Mouse (Mus musculus) hindbrain, postnatal 0 days (tissue): ENCODE measurements at regions not wholly inside any gene's neighbourhood (a gene's known extent, or its start where the extent isn't known, plus 50 kb on each side); places are given as distances from the start of the nearest gene placed in this dataset.

Experiments
- ATAC-seq: fragments of 200-750 bp; cut with Nextera tagmentation; 2 replicates; pipeline ENCODE4 v1.8.0; 2017; ENCODE audit warnings: mild to moderate bottlenecking, moderate TSS enrichment, moderate library complexity
- DNase-seq: peaks from one replicate; pipeline ENCODE4 v3.0.0-alpha.2; 2015; ENCODE audit warnings: low spot score
- H3K27ac ChIP-seq: fragments of 300-500 bp; sonication (generic); 2 replicates; pipeline ENCODE4 v1.5.1; 2014; ENCODE audit warnings: mild to moderate bottlenecking
- H3K27me3 ChIP-seq: fragments of 300-500 bp; sonication (generic); 2 replicates; pipeline ENCODE4 v1.6.1; 2014; ENCODE audit warnings: low read length, mixed read lengths; ENCODE audit not compliant: insufficient read depth
- H3K36me3 ChIP-seq: fragments of 300-500 bp; sonication (generic); 2 replicates; pipeline ENCODE4 v1.6.1; 2014; ENCODE audit warnings: low read length, mixed read lengths; ENCODE audit not compliant: insufficient read depth
- H3K4me1 ChIP-seq: fragments of 300-500 bp; sonication (generic); 2 replicates; pipeline ENCODE4 v1.6.1; 2014; ENCODE audit warnings: antibody characterized with exemption, low read length, mixed read lengths; ENCODE audit not compliant: insufficient read depth
- H3K4me2 ChIP-seq: fragments of 300-500 bp; sonication (generic); 2 replicates; pipeline ENCODE4 v1.6.1; 2014; ENCODE audit warnings: low read depth, mild to moderate bottlenecking, low read length, moderate library complexity, mixed read lengths
- H3K4me3 ChIP-seq: fragments of 300-500 bp; sonication (generic); 2 replicates; pipeline ENCODE4 v1.5.1; 2014; ENCODE audit warnings: low read length
- H3K9ac ChIP-seq: fragments of 300-500 bp; sonication (generic); replicated peaks from 2 replicates; pipeline ENCODE4 v1.6.1; 2014; ENCODE audit warnings: mild to moderate bottlenecking, low read length, moderate library complexity, mixed read lengths
- H3K9me3 ChIP-seq: fragments of 300-500 bp; sonication (generic); 2 replicates; pipeline ENCODE4 v1.6.1; 2016; ENCODE audit warnings: low read length, mixed read lengths
- CTCF ChIP-seq: IDR thresholded peaks from 2 replicates; pipeline ENCODE4 v1.5.1; 2016; ENCODE audit warnings: antibody characterized with exemption, control low read depth, low read depth
- WGBS: fragments of 180-500 bp; shearing (Covaris S2); extraction: QIAGEN DNeasy Blood & Tissue Kit; methylation state at CpG from one replicate; pipeline ENCODE4 v1.1.7; 2014; 5-methylcytosine and 5-hydroxymethylcytosine counted together

DNA sequence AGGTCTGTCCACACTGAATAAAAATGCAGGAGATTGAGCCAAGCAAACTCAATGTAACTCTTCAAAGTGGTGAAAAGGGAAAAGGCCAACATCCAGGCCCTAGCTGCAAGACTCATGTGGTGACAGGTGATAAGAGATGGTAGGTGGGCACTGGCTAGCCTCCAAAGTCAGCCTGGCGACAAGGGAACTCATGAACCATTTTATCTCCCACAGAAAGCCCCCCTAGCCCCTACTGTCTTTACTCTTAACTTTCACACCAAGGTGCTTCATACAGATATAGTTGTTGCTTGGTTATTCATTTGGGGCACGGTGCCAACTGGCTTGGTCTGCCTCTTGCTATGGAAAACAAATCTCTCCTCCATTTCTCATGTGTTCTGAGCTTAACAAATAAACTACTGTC is 165.5 kb upstream of the Lrig1 start:
- no peak overlapping the region for H3K27ac ChIP-seq
- no peaks in the 10 kb centered on the region for H3K36me3 ChIP-seq
- H3K9ac ChIP-seq: no peak overlapping the region
- H3K9me3 ChIP-seq: no peaks in the 10 kb centered on the region
- no peaks in the 10 kb centered on the region for H3K27me3 ChIP-seq
- DNase-seq (no peak), ATAC-seq (no peak)
- no peak overlapping the region for H3K4me2 ChIP-seq
- no peak for TF ChIP-seq CTCF
- H3K4me3 ChIP-seq: no peak overlapping the region
- WGBS: 71% methylated on average over 2 of the region's 2 CpGs
- no peaks in the 10 kb centered on the region for H3K4me1 ChIP-seq

DNA sequence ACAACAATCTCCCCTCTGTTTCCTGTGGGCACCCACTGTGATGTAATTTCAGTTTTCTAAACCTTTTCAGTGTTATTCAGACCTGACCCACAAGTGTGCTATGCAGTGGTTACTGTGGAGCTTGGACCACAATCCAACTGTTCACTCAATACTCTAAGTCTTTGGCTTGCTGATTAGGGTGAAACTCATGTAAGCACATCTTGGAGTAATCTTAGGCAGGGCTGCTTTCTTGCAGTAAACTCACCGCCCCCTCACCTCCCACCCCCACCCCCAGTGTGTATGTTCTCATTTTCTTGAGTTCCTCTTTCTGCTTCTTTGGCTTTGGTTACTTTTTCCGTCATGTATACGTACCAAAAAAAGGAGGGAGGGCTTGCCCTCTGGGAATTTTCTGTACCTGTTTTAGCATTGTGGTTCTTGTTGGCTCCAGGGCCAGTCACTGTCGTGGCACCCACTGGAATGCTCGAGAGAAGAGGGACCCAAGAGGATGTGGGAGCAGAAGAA is 158.2 kb upstream of the Lrig1 start:
- Histone ChIP-seq H3K27ac (no peak overlapping the region), H3K4me3 (no peak overlapping the region), H3K9me3 (no peaks in the 10 kb centered on the region), H3K4me2 (no peak overlapping the region), H3K9ac (no peak overlapping the region), H3K27me3 (no peaks in the 10 kb centered on the region), H3K36me3 (no peaks in the 10 kb centered on the region), H3K4me1 (no peaks in the 10 kb centered on the region)
- TF ChIP-seq CTCF: no peak
- 87% methylated on average over 5 of the region's 5 CpGs for WGBS
- ATAC-seq: no peak
- DNase-seq: no peak

DNA sequence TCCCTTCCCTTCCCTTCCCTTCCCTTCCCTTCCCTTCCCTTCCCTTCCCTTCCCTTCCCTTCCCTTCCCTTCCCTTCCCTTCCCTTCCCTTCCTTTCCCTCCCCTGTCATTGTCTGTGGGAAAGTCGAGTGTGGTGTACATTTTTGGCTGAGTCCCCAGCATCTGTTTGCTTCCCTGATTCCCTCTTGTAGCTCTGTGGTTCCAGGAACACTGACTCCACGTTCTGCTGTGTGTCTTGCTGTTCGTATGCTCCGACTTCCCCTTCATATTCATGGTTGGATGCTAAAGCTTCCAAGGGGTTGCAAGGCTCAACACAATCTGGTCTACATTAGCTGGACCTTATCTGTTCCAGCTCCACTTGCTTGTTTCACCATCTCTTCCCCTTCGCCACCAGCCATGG is 150.2 kb upstream of the Lrig1 start:
- H3K27me3 ChIP-seq: no peaks in the 10 kb centered on the region
- no peak overlapping the region for H3K9ac ChIP-seq
- 60% methylated on average over 4 of the region's 5 CpGs for WGBS
- no peaks in the 10 kb centered on the region for H3K4me1 ChIP-seq
- no peaks in the 10 kb centered on the region for H3K9me3 ChIP-seq
- TF ChIP-seq CTCF: no peak
- ATAC-seq (no peak), DNase-seq (no peak)
- H3K4me2 ChIP-seq: no peak overlapping the region
- H3K4me3 ChIP-seq: no peak overlapping the region
- H3K36me3 ChIP-seq: no peaks in the 10 kb centered on the region
- no peak overlapping the region for H3K27ac ChIP-seq

DNA sequence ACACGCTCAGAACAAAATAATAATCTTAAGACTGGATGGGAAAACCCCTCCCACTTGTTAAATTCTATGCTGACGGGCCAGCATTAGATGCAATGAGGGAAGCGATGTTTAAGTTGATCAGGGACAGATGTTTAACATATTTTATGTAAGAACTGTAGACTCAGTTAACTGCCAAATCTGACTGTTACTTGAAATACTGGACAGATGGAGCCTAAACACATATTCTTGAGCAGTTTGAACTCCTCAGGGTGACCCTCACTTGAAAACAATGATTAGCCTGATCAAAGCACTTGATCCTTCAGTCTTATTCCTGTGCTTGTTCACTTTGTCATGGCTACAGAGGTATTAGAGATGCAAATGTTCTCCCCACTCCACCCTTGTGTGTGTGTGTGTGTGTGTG is 149.6 kb upstream of the Lrig1 start:
- H3K36me3 ChIP-seq: no peaks in the 10 kb centered on the region
- no peak for DNase-seq

DNA sequence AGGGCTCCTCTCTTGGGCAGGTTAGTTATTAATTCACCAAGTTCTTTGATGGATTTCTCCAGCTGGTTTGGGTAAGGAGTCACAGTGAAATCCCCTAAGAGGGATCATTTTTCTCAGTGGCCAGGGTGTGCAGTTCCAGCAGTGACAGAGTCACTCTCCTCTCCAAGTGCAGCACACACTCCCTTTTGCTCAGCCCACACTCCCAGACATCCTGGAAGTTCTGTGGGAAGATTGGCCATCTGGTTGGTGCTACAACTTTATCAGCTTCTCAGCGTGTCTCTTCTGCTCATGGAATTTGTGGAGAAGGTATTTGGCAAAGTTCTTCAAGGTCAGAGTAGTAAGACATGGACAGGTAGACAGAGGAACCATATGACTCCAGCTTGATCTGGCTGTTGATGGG is 148.5 kb upstream of the Lrig1 start:
- DNase-seq (no peak), ATAC-seq (no peak)
- no peak overlapping the region for H3K4me3 ChIP-seq
- no peaks in the 10 kb centered on the region for H3K27me3 ChIP-seq
- H3K36me3 ChIP-seq: no peaks in the 10 kb centered on the region
- no peak overlapping the region for H3K27ac ChIP-seq
- 89% methylated on average over 1 of the region's 1 CpGs for WGBS
- no peak for TF ChIP-seq CTCF
- no peaks in the 10 kb centered on the region for H3K9me3 ChIP-seq
- H3K9ac ChIP-seq: no peak overlapping the region
- H3K4me2 ChIP-seq: no peak overlapping the region
- H3K4me1 ChIP-seq: no peaks in the 10 kb centered on the region

More for the DNA sequence above, 149.6 kb upstream of the Lrig1 start:
- Histone ChIP-seq H3K4me2 (no peak overlapping the region), H3K27me3 (no peaks in the 10 kb centered on the region), H3K9me3 (no peaks in the 10 kb centered on the region), H3K4me1 (no peaks in the 10 kb centered on the region), H3K4me3 (no peak overlapping the region), H3K9ac (no peak overlapping the region), H3K27ac (no peak overlapping the region)
- no peak for ATAC-seq
- 75% methylated on average over 3 of the region's 3 CpGs for WGBS
- TF ChIP-seq CTCF: no peak

DNA sequence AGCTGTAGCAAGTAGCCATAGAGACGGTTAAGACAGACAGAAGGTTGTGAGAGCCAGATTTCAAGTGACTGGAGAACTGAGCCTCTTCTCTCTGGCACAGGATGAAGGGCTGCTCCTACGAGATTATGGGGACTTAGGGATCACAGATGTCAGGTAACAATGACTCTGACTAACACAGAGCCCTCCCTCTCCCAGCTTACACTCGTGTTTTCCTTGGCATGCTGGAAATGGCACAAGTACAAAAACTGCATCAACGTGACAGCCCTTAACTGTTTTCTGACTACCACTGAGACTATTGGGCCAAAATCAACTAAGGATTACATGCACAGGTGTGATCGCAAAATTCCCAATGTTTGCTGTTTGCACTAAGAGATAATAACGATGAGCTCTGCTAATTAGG is 145.9 kb upstream of the Lrig1 start:
- no peaks in the 10 kb centered on the region for H3K9me3 ChIP-seq
- H3K4me1 ChIP-seq: no peaks in the 10 kb centered on the region
- DNase-seq: no peak
- H3K9ac ChIP-seq: no peak overlapping the region
- H3K36me3 ChIP-seq: no peaks in the 10 kb centered on the region
- no peak overlapping the region for H3K4me2 ChIP-seq
- ATAC-seq: no peak
- H3K4me3 ChIP-seq: no peak overlapping the region
- no peak for TF ChIP-seq CTCF
- no peak overlapping the region for H3K27ac ChIP-seq
- H3K27me3 ChIP-seq: no peaks in the 10 kb centered on the region
- WGBS: 66% methylated on average over 6 of the region's 6 CpGs

DNA sequence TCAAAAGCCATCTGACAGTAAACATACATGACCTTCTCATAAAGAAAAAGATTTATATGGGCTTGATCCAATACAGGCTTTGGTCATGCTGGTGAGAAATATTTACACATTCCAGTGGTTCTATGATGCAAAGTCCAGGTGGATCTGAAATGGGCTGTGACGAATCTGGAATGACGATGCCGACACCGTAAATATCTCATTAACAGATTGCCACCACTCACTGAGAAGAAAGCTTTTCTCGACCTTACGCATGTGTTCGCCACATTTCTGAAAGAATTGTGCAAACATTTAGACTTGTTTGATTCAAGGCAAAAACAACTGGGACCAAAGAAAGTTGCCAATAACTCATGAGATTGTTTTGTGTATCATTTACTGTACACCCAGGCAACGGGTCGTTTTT is 142.9 kb upstream of the Lrig1 start:
- H3K9me3 ChIP-seq: no peaks in the 10 kb centered on the region
- H3K36me3 ChIP-seq: no peaks in the 10 kb centered on the region
- ATAC-seq (no peak), DNase-seq (no peak)
- H3K4me3 ChIP-seq: no peak overlapping the region
- no peak overlapping the region for H3K27ac ChIP-seq
- no peak overlapping the region for H3K4me2 ChIP-seq
- H3K4me1 ChIP-seq: no peaks in the 10 kb centered on the region
- no peak overlapping the region for H3K9ac ChIP-seq
- TF ChIP-seq CTCF: no peak
- H3K27me3 ChIP-seq: no peaks in the 10 kb centered on the region
- WGBS: 82% methylated on average over 9 of the region's 9 CpGs
